Mouse (Mus musculus) myocyte (in vitro differentiated cells): ENCODE measurements around the gene Anks1b. TPM values are rescaled to one million over a fixed set of nuclear protein-coding genes. Genes with fewer than 3 reads are reported as not detected.

Source experiments
- H3K27me3 ChIP-seq: one replicate; pipeline ENCODE4 v1.6.1; 2011; ENCODE audit not compliant: control insufficient read depth, insufficient read depth, insufficient read length
- H3K36me3 ChIP-seq: one replicate; pipeline ENCODE4 v1.6.1; 2011; ENCODE audit not compliant: control insufficient read depth, insufficient read depth
- H3K4me2 ChIP-seq: one replicate; pipeline ENCODE4 v1.6.1; 2011; ENCODE audit warnings: low read depth, control low read depth
- H3K4me3 ChIP-seq: one replicate; pipeline ENCODE4 v1.5.1; 2011; ENCODE audit warnings: mild to moderate bottlenecking, control low read depth, moderate library complexity
- H3K79me2 ChIP-seq: one replicate; pipeline ENCODE4 v1.6.1; 2011; ENCODE audit not compliant: control insufficient read depth, insufficient read depth
- H3ac ChIP-seq: one replicate; pipeline ENCODE4 v1.6.1; 2011; ENCODE audit not compliant: control insufficient read depth, insufficient read length
- CEBPB ChIP-seq: IDR thresholded peaks from 2 replicates; pipeline ENCODE4 v1.6.1; 2011; ENCODE audit warnings: mild to moderate bottlenecking, moderate library complexity; ENCODE audit not compliant: poor library complexity, insufficient read depth, severe bottlenecking
- E2F4 ChIP-seq: IDR thresholded peaks from one replicate; pipeline ENCODE4 v1.6.1; 2011; ENCODE audit warnings: mild to moderate bottlenecking, control low read depth, moderate library complexity; ENCODE audit not compliant: insufficient read depth
- MAX ChIP-seq: IDR thresholded peaks from one replicate; pipeline ENCODE4 v1.6.1; 2011; ENCODE audit warnings: low read depth, mild to moderate bottlenecking, control low read depth
- MYOD1 ChIP-seq, 3 experiments: IDR thresholded peaks; one replicate each; pipeline ENCODE4 v1.6.1; 2011; ENCODE audit warnings: control low read depth in 2 of 3, low read depth in 2 of 3, mild to moderate bottlenecking in 2 of 3, moderate library complexity in 1 of 3; ENCODE audit not compliant: insufficient read length in 2 of 3, control insufficient read depth in 1 of 3
- MYOG ChIP-seq, 3 experiments: IDR thresholded peaks; one replicate each; pipeline ENCODE4 v1.6.1; 2011; ENCODE audit warnings: control low read depth in 2 of 3, low read depth in 2 of 3, mild to moderate bottlenecking in 2 of 3; ENCODE audit not compliant: insufficient read length in 2 of 3, control insufficient read depth in 1 of 3, insufficient read depth in 1 of 3
- POLR2A ChIP-seq: IDR thresholded peaks from one replicate; pipeline ENCODE4 v1.6.1; 2011; ENCODE audit warnings: low read depth, mild to moderate bottlenecking, control low read depth, moderate library complexity; ENCODE audit not compliant: insufficient read length
- POLR2AphosphoS2 ChIP-seq: IDR thresholded peaks from one replicate; pipeline ENCODE4 v1.6.1; 2011; ENCODE audit warnings: low read depth, control low read depth; ENCODE audit not compliant: insufficient read length
- REST ChIP-seq: IDR thresholded peaks from one replicate; pipeline ENCODE4 v1.6.1; 2011; ENCODE audit warnings: mild to moderate bottlenecking, control low read depth, moderate library complexity; ENCODE audit not compliant: insufficient read depth, insufficient read length
- SRF ChIP-seq: IDR thresholded peaks from one replicate; pipeline ENCODE4 v1.6.1; 2011; ENCODE audit warnings: low read depth; ENCODE audit not compliant: control insufficient read depth, insufficient read length
- TCF12 ChIP-seq: IDR thresholded peaks from one replicate; pipeline ENCODE4 v1.6.1; 2011; ENCODE audit warnings: mild to moderate bottlenecking, control low read depth; ENCODE audit not compliant: poor library complexity, insufficient read depth, severe bottlenecking
- TCF3 ChIP-seq: IDR thresholded peaks from one replicate; pipeline ENCODE4 v1.6.1; 2011; ENCODE audit warnings: low read depth, control low read depth; ENCODE audit not compliant: insufficient read length
- USF1 ChIP-seq: IDR thresholded peaks from one replicate; pipeline ENCODE4 v1.6.1; 2011; ENCODE audit warnings: low read depth, mild to moderate bottlenecking, control low read depth, moderate library complexity
- polyA plus RNA-seq: library from polyadenylated mRNA; unstranded; fragments of >200 nt; fragmentation: generic; extraction: Trizol; gene quantifications from one replicate; pipeline ENCODE4 v1.2.1, GENCODE M21; 2012; ENCODE audit warnings: missing spikeins

The Anks1b gene
- polyA plus RNA-seq, 1 experiment: 0.13 TPM

- Histone ChIP-seq H3K4me2 (no peak overlapping the region), H3K79me2 (no peaks in the 10 kb centered on the region), H3K4me3 (no peak overlapping the region), H3ac (no peak overlapping the region), H3K27me3 (peaks cover 5% of the 10 kb centered on the region), H3K36me3 (no peaks in the 10 kb centered on the region)
- TF ChIP-seq POLR2AphosphoS2 (no peak), POLR2A (no peak), MYOD1 (IDR thresholded peaks at IDR 0.05; ENCODE audit: control insufficient read depth in 1 of 3, insufficient read length in 2 of 3, low read depth in 2 of 3) (no peak), SRF (no peak), CEBPB (no peak), USF1 (no peak), E2F4 (no peak), MYOG (IDR thresholded peaks at IDR 0.05; ENCODE audit: control insufficient read depth in 1 of 3, insufficient read depth in 1 of 3, insufficient read length in 2 of 3, low read depth in 2 of 3) (no peak), TCF12 (no peak), REST (no peak), MAX (no peak), TCF3 (no peak)
These were observed 865.2 kb downstream of the Anks1b start for GRCm38 (mm10) chr10:90738475-90738874.

GRCm38 (mm10) chr10:90740956-90741355 is 867.6 kb downstream of the Anks1b start:
- TF ChIP-seq MYOG (IDR thresholded peaks at IDR 0.05; ENCODE audit: control insufficient read depth in 1 of 3, insufficient read depth in 1 of 3, insufficient read length in 2 of 3, low read depth in 2 of 3): no peak
- no peak for TF ChIP-seq TCF3
- no peak for TF ChIP-seq REST
- no peak for TF ChIP-seq E2F4
- TF ChIP-seq POLR2AphosphoS2: no peak
- TF ChIP-seq MAX: no peak
- no peak for TF ChIP-seq MYOD1 (IDR thresholded peaks at IDR 0.05; ENCODE audit: control insufficient read depth in 1 of 3, insufficient read length in 2 of 3, low read depth in 2 of 3)
- TF ChIP-seq USF1: no peak
- TF ChIP-seq TCF12: no peak
- TF ChIP-seq POLR2A: no peak
- no peak for TF ChIP-seq CEBPB
- no peak for TF ChIP-seq SRF
- no peak overlapping the region for H3K4me2 ChIP-seq

GRCm38 (mm10) chr10:90751889-90752288 is 878.6 kb downstream of the Anks1b start:
- Histone ChIP-seq H3K4me2 (no peak overlapping the region), H3ac (no peak overlapping the region), H3K36me3 (no peaks in the 10 kb centered on the region), H3K4me3 (no peak overlapping the region), H3K79me2 (no peaks in the 10 kb centered on the region), H3K27me3 (no peaks in the 10 kb centered on the region)
- TF ChIP-seq POLR2A (no peak), MYOG (IDR thresholded peaks at IDR 0.05; ENCODE audit: control insufficient read depth in 1 of 3, insufficient read depth in 1 of 3, insufficient read length in 2 of 3, low read depth in 2 of 3) (no peak), POLR2AphosphoS2 (no peak), MYOD1 (IDR thresholded peaks at IDR 0.05; ENCODE audit: control insufficient read depth in 1 of 3, insufficient read length in 2 of 3, low read depth in 2 of 3) (no peak), REST (no peak), TCF12 (no peak), MAX (no peak), E2F4 (no peak), USF1 (no peak), CEBPB (no peak), SRF (no peak), TCF3 (no peak)

More at GRCm38 (mm10) chr10:90740956-90741355, 867.6 kb downstream of the Anks1b start:
- Histone ChIP-seq H3ac (no peak overlapping the region), H3K36me3 (no peaks in the 10 kb centered on the region), H3K4me3 (no peak overlapping the region), H3K27me3 (peaks cover 5% of the 10 kb centered on the region), H3K79me2 (no peaks in the 10 kb centered on the region)

GRCm38 (mm10) chr10:90753106-90753505 is 879.8 kb downstream of the Anks1b start:
- H3K27me3 ChIP-seq: no peaks in the 10 kb centered on the region
- no peak overlapping the region for H3ac ChIP-seq

More at GRCm38 (mm10) chr10:90753106-90753505, 879.8 kb downstream of the Anks1b start:
- Histone ChIP-seq H3K36me3 (no peaks in the 10 kb centered on the region), H3K4me3 (no peak overlapping the region), H3K79me2 (no peaks in the 10 kb centered on the region), H3K4me2 (no peak overlapping the region)
- no peak for TF ChIP-seq REST
- no peak for TF ChIP-seq TCF3
- no peak for TF ChIP-seq SRF
- no peak for TF ChIP-seq MYOG (IDR thresholded peaks at IDR 0.05; ENCODE audit: control insufficient read depth in 1 of 3, insufficient read depth in 1 of 3, insufficient read length in 2 of 3, low read depth in 2 of 3)
- TF ChIP-seq MYOD1 (IDR thresholded peaks at IDR 0.05; ENCODE audit: control insufficient read depth in 1 of 3, insufficient read length in 2 of 3, low read depth in 2 of 3): no peak
- no peak for TF ChIP-seq POLR2AphosphoS2
- no peak for TF ChIP-seq POLR2A
- no peak for TF ChIP-seq TCF12
- no peak for TF ChIP-seq E2F4
- TF ChIP-seq USF1: no peak
- TF ChIP-seq MAX: no peak
- no peak for TF ChIP-seq CEBPB
